Mouse (Mus musculus) hindbrain, embryonic 14.5 days (tissue): ENCODE data around the gene Avpr2. TPM values are rescaled to one million over a fixed set of nuclear protein-coding genes. Genes with fewer than 3 reads are reported as not detected.
A peak's percentile ranks its signal among the peaks of the same experiment; 100 is the strongest.

Experiments
- ATAC-seq: fragments of 200-750 bp; cut with Nextera tagmentation; 2 replicates; pipeline ENCODE4 v1.8.0; 2017; ENCODE audit warnings: moderate number of reproducible peaks, mild to moderate bottlenecking, moderate TSS enrichment, moderate library complexity; ENCODE audit not compliant: low FRiP score
- DNase-seq: peaks from one replicate; pipeline ENCODE4 v3.0.0-alpha.2; 2015; ENCODE audit warnings: low spot score
- H3K27ac ChIP-seq: fragments of 300-500 bp; sonication (generic); 2 replicates; pipeline ENCODE4 v1.5.1; 2014; ENCODE audit warnings: mild to moderate bottlenecking, moderate library complexity
- H3K27me3 ChIP-seq: fragments of 300-500 bp; sonication (generic); 2 replicates; pipeline ENCODE4 v1.6.1; 2014; ENCODE audit warnings: mild to moderate bottlenecking, low read length, mixed read lengths; ENCODE audit not compliant: control insufficient read depth, insufficient read depth
- H3K36me3 ChIP-seq: fragments of 300-500 bp; sonication (generic); replicated peaks from 2 replicates; pipeline ENCODE4 v1.6.1; 2014; ENCODE audit not compliant: control insufficient read depth, insufficient read depth
- H3K4me1 ChIP-seq: fragments of 300-500 bp; sonication (generic); replicated peaks from 2 replicates; pipeline ENCODE4 v1.6.1; 2014; ENCODE audit warnings: antibody characterized with exemption, low read length, mixed read lengths; ENCODE audit not compliant: control insufficient read depth, insufficient read depth
- H3K4me2 ChIP-seq: fragments of 300-500 bp; sonication (generic); replicated peaks from 2 replicates; pipeline ENCODE4 v1.6.1; 2014; ENCODE audit warnings: mild to moderate bottlenecking, moderate library complexity
- H3K4me3 ChIP-seq: fragments of 300-500 bp; sonication (generic); replicated peaks from 2 replicates; pipeline ENCODE4 v1.5.1; 2014; ENCODE audit warnings: mild to moderate bottlenecking, low read length
- H3K9ac ChIP-seq: fragments of 300-500 bp; sonication (generic); 2 replicates; pipeline ENCODE4 v1.6.1; 2014
- H3K9me3 ChIP-seq: fragments of 300-500 bp; sonication (generic); 2 replicates; pipeline ENCODE4 v1.6.1; 2016; ENCODE audit warnings: low read length; ENCODE audit not compliant: control insufficient read depth
- WGBS: fragments of 180-500 bp; shearing (Covaris S2); extraction: QIAGEN DNeasy Blood & Tissue Kit; methylation state at CpG from one replicate; pipeline ENCODE4 v1.1.7; 2014; 5-methylcytosine and 5-hydroxymethylcytosine counted together
- polyA plus RNA-seq: library from polyadenylated mRNA; unstranded; fragments of >200 nt; fragmentation: Nextera tagmentation; extraction: Ambion mirVana; gene quantifications from 2 replicates; pipeline ENCODE4 v1.2.1, GENCODE M21; 2014

Gene Avpr2
- polyA plus RNA-seq, 1 experiment from 2014 or later = 0.39 TPM

DNA sequence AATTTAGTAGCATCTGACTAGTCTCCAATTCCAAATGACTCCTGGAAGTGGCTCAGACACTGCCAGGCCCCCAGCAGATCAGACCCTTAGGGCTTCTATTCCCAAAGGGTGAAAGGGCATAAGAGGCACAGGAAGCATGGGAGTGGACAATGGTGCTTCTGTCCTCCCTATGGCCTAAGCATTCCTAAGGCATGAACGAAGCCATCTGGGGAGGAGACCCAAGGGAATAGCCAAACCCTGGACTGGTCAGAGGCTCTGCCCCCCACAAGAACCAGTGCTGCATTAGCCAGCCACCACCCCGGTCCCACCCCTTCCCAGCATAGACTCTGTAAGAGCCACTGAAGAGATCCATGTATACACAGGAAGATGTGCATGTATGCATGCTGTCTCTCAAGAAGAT is 16.0 kb upstream of the Avpr2 start:
- no peak overlapping the region for H3K9ac ChIP-seq
- DNase-seq = no peak
- no peak overlapping the region for H3K27ac ChIP-seq
- H3K36me3 ChIP-seq = no peaks in the 10 kb centered on the region
- H3K27me3 ChIP-seq = no peaks in the 10 kb centered on the region
- no peaks in the 10 kb centered on the region for H3K9me3 ChIP-seq
- H3K4me3 ChIP-seq = no peak overlapping the region
- WGBS = 63% methylated on average over 2 of the region's 2 CpGs
- peaks cover 18% of the 10 kb centered on the region; the same call in 1 of the 2 replicates for H3K4me1 ChIP-seq
- H3K4me2 ChIP-seq = peak overlapping the region; percentile 40
- no peak for ATAC-seq

DNA sequence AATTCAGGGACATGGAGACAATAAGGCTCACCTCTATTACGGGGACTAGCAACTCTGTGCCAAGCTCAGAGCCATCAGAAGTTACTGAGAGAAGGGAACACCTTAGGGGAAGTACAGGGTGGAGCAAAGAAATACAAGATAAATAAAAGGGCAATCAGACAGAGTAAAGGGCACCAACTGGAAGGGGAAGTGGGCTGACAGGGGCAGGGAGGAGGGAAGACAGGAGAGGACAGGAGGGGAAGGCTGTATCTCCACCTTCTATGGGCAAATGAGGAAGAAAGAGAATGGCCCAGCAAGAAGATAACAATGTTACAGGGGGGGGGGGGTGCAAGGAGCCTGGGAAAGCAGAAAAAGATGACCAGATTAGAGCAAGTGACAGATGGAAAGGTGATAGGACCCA is 14.9 kb upstream of the Avpr2 start:
- Histone ChIP-seq H3K4me1 (peaks cover 19% of the 10 kb centered on the region; the same call in 1 of the 2 replicates), H3K27me3 (no peaks in the 10 kb centered on the region), H3K4me2 (peak overlapping the region; percentile 40), H3K4me3 (no peak overlapping the region), H3K27ac (no peak overlapping the region), H3K9me3 (no peaks in the 10 kb centered on the region), H3K36me3 (no peaks in the 10 kb centered on the region), H3K9ac (no peak overlapping the region)
- WGBS = 77% methylated on average over 1 of the region's 1 CpGs
- ATAC-seq (no peak), DNase-seq (no peak)

DNA sequence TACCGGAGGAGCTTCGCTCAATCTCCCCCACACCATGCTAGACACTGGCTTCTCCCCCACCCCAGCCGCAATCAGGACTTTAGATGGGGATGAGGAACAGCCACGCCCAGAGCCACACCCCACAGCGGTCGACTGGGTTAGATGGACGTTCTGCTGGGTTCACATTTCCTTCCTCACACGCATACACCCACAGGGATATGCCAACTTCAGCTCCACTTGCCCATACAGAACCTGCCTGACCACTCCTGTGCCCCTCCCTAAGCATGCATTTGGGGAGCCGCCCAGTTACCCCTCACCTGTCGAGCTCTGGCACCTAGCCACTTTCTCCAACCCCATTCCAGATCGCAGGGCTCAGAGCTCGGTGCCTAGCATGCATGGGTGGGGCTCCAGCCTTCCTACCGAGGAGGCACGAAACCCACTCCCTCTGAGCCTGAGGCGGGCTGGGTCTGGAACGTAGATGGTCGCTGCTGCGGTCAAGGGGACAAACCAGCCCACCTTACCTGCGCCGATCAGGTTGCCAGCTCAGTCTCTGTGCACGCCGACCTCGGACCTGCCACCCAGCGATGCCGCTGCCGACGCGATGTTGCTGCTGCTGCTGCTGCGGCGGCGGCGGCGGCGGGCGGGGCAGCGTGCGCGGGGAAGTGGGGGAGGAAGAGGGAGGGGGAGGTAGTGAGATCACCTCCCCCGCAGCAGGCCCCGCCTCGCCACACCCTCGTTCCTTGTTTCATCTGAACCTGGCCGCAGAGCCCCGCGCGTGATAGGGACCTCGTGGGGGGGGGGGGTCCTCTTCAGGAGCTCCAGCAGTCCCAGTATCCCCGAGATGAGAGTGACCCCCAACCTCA is 11.5 kb upstream of the Avpr2 start:
- DNase-seq (peak; percentile 53), ATAC-seq (peak; percentile 71)
- H3K9me3 ChIP-seq = no peaks in the 10 kb centered on the region
- 21% methylated on average over 39 of the region's 48 CpGs for WGBS
- peak overlapping the region; percentile 79 for H3K27ac ChIP-seq
- no peaks in the 10 kb centered on the region for H3K36me3 ChIP-seq
- peak overlapping the region; percentile 63 for H3K4me2 ChIP-seq
- H3K4me1 ChIP-seq = peaks cover 18% of the 10 kb centered on the region; the same call in 1 of the 2 replicates
- H3K27me3 ChIP-seq = no peaks in the 10 kb centered on the region
- peak overlapping the region; percentile 80 for H3K9ac ChIP-seq
- H3K4me3 ChIP-seq = peak overlapping the region; percentile 56

DNA sequence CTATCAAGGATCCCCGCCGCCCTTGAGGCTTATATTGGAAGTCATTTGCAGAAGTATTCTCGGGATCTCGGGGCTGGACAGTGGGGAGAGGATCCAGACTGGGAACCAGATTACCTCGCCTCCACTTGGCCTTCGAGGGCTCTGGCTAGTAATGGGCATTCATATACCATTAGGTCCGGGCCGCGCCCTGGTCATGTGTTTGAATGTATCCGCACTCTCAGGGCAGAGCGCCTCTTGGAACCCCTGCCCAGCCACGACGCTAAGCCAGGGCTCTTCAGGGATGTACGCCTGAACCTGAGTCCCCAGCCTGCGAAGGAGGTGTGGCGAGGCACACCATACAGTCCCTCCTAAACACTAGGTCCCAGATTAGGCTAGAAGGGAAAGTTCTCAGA is 10.9 kb upstream of the Avpr2 start:
- H3K36me3 ChIP-seq = no peaks in the 10 kb centered on the region
- no peaks in the 10 kb centered on the region for H3K27me3 ChIP-seq
- peak; percentile 25 for DNase-seq
- H3K4me2 ChIP-seq = peak overlapping the region; percentile 63
- peaks cover 12% of the 10 kb centered on the region; the same call in 1 of the 2 replicates for H3K4me1 ChIP-seq
- H3K27ac ChIP-seq = peak overlapping the region; percentile 79
- H3K9ac ChIP-seq = peak overlapping the region; percentile 80
- H3K9me3 ChIP-seq = no peaks in the 10 kb centered on the region
- peak; percentile 42 for ATAC-seq
- WGBS = 18% methylated on average over 16 of the region's 16 CpGs
- H3K4me3 ChIP-seq = peak overlapping the region; percentile 56

DNA sequence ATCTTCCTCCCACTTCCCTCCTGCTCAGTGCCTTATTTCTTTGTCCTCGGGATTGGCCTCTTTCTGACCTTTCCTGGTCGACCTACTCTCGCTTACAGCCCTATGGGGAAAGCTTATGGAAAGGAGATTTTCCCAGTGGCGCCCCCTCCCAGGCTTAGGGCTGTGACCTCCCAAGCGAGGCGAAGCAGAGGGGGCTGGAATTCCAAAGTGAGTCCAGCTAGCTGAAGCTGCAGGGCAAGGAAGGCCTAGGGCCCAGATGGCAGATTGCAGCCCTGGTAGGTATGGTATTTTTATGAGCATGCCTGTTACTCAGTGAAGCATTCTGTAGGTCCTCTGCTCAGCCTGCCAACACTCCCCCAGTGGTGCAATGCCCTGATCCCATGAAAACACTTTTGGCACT is 10.4 kb upstream of the Avpr2 start:
- Histone ChIP-seq H3K9ac (peak overlapping the region; percentile 80), H3K4me2 (peak overlapping the region; percentile 63), H3K27me3 (no peaks in the 10 kb centered on the region), H3K36me3 (no peaks in the 10 kb centered on the region), H3K9me3 (no peaks in the 10 kb centered on the region), H3K4me3 (peak overlapping the region; percentile 56; the same call in 1 of the 2 replicates), H3K4me1 (peaks cover 8% of the 10 kb centered on the region; the same call in 1 of the 2 replicates), H3K27ac (peak overlapping the region; percentile 79; the same call in 1 of the 2 replicates)
- peak; percentile 34 for ATAC-seq
- DNase-seq = no peak
- WGBS = 18% methylated on average over 6 of the region's 6 CpGs

DNA sequence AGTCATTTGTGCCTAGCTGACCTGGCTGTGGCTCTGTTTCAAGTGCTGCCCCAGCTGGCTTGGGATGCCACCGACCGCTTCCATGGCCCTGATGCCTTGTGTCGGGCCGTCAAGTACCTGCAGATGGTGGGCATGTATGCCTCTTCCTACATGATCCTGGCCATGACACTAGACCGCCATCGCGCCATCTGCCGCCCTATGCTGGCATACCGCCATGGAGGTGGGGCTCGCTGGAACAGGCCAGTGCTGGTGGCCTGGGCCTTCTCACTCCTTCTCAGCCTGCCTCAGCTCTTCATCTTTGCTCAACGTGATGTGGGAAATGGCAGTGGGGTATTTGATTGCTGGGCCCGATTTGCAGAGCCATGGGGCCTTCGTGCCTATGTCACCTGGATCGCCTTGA is 931 bp downstream of the Avpr2 start:
- DNase-seq = no peak
- no peaks in the 10 kb centered on the region for H3K27me3 ChIP-seq
- 89% methylated on average over 14 of the region's 14 CpGs for WGBS

DNA sequence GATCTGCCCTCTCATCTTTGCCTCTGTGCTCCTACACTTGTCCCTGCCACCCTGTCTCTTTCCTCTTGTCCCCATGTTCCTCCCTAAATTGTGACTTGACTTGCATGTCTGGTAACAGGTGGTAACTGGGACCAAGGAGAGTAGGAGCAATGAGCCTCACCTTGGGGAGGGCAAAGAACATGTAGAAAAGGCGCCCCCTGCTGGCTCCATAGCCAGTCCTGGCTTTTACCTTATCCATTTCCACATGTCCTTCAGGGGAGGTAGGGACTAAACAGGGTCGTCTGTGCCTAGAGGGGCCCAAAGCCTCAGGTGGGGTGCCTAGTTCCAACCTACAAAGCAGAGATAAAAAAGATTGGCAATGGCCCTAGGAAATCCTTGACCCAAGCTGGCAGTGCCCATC is 3.8 kb downstream of the Avpr2 start, which contains the start of gene L1cam:
L1cam (minus strand) TSS at position 387 of the 400 bp plus-strand sequence.
- H3K4me3 ChIP-seq = no peak within 1 kb of the TSS
- no peaks in the 10 kb centered on the region for H3K36me3 ChIP-seq
- H3K27ac ChIP-seq = no peak within 1 kb of the TSS
- no peaks in the 10 kb centered on the region for H3K27me3 ChIP-seq
- ATAC-seq = no peak
- no peak within 1 kb of the TSS for H3K4me2 ChIP-seq
- DNase-seq = peak; percentile 45
- no peak within 1 kb of the TSS for H3K9ac ChIP-seq
- H3K4me1 ChIP-seq = no peaks in the 10 kb centered on the region
- 28% methylated on average over 2 of the region's 2 CpGs for WGBS
- H3K9me3 ChIP-seq = no peaks in the 10 kb centered on the region

More for the DNA sequence above, 931 bp downstream of the Avpr2 start:
- H3K36me3 ChIP-seq = no peaks in the 10 kb centered on the region
- H3K27ac ChIP-seq = no peak overlapping the region
- no peaks in the 10 kb centered on the region for H3K4me1 ChIP-seq
- H3K9me3 ChIP-seq = no peaks in the 10 kb centered on the region
- ATAC-seq = no peak
- no peak overlapping the region for H3K4me2 ChIP-seq
- H3K4me3 ChIP-seq = no peak overlapping the region
- no peak overlapping the region for H3K9ac ChIP-seq

DNA sequence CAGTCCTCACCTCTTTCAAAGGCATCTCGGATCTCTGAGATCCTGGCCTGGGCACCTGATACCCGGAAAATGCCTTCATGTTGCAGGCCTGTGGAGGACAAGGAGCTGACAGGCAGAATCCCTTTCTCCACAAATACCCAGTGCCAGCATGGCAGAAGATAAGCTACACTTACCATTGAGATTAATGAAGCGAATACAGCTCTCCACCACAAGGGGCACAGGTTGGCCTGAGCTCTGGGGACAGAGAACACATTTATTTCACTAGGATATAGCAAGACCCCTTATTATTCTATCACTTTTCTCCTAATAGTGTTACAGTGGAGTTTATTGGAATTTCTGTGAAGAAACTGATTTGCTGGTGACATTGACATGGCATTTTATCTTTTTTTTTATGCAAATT is 6.1 kb downstream of the Avpr2 start:
- no peaks in the 10 kb centered on the region for H3K27me3 ChIP-seq
- 79% methylated on average over 3 of the region's 3 CpGs for WGBS
- no peak overlapping the region for H3K27ac ChIP-seq
- H3K4me3 ChIP-seq = no peak overlapping the region
- no peaks in the 10 kb centered on the region for H3K4me1 ChIP-seq
- H3K9me3 ChIP-seq = no peaks in the 10 kb centered on the region
- no peaks in the 10 kb centered on the region for H3K36me3 ChIP-seq
- ATAC-seq = no peak
- H3K4me2 ChIP-seq = no peak overlapping the region
- H3K9ac ChIP-seq = no peak overlapping the region
- DNase-seq = no peak

DNA sequence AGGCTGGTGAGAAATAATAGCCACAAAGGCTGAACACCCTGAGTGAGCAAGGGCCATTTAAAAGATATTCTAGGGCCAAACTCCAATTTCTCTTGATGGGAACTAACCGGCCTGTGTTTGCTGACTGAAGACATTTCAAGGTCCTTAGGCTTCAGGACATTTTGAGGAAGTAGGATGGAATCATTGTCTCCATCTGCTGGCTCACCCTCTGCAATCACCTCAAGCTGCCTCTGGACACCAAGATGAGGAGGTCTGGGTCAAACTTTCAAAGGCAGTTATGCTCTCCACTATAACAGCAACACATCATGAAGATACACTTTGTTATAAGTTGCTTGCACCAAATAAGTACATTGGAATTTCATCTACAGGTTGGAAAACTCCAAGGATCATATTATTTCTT is 18.1 kb downstream of the Avpr2 start:
- ATAC-seq = no peak
- H3K4me3 ChIP-seq = no peak overlapping the region
- DNase-seq = no peak
- no peaks in the 10 kb centered on the region for H3K9me3 ChIP-seq
- no peak overlapping the region for H3K9ac ChIP-seq
- H3K36me3 ChIP-seq = no peaks in the 10 kb centered on the region
- no peaks in the 10 kb centered on the region for H3K27me3 ChIP-seq
- H3K27ac ChIP-seq = no peak overlapping the region
- 79% methylated on average over 1 of the region's 1 CpGs for WGBS
- H3K4me2 ChIP-seq = no peak overlapping the region
- 0 out of 2 replicates have a peak, but pooled peaks cover 5% of the 10 kb centered on the region for H3K4me1 ChIP-seq
